Mouse (Mus musculus) G1E (cell line): Measurements from ENCODE around the gene Rab19.

Source experiments
- CTCF ChIP-seq: IDR thresholded peaks from 2 replicates; pipeline ENCODE4 v1.5.1; 2012; ENCODE audit warnings: low read depth, low read length, inconsistent platforms, mixed read lengths
- GATA1 ChIP-seq: IDR thresholded peaks from 2 replicates; pipeline ENCODE4 v1.6.1; 2012; ENCODE audit warnings: borderline replicate concordance, low read length, inconsistent platforms, mixed read lengths

DNA sequence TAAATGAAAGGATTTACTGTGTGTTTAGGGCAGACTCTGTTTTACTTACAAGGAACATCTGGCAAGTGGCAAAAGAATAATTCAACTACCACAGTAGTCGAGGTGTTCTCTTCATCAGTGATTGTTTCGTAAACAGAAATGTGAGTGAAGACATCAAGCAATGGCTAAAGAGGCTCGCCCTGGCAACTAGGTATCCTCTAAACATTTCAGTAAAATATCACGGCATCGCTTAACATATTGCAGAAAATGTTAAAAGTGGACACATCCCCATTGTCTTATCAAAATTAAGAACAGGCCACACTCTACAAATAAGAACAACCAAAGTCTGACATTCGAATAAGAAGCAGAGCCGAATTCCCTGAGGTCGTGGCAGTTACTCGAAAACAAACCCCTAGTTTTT, 4.2 kb upstream of the Rab19 start:
- TF ChIP-seq CTCF, result no peak
- no peak for TF ChIP-seq GATA1
